Mouse (Mus musculus) gastrocnemius, postnatal 10 days (tissue): ENCODE measurements around the gene Adarb1. TPM values are rescaled to one million over a fixed set of nuclear protein-coding genes. Genes with fewer than 3 reads are reported as not detected.

Experiments
- DNase-seq: peaks from one replicate; pipeline ENCODE4 v3.0.0; 2021; ENCODE audit warnings: mixed read lengths
- long read RNA-seq, 2 experiments: library from polyadenylated mRNA; stranded (forward); transcript quantifications; one replicate each; pipeline ENCODE4 v2.0.0; 2021
- total RNA-seq, 2 experiments: library from RNA; stranded (reverse); gene quantifications; 2 replicates each; pipeline ENCODE4 v1.2.3; 2021

Gene Adarb1
- 1 to 10 TPM; 7.5 to 9.2 TPM for total RNA-seq
- long read RNA-seq, experiment 1, full-length matches to known transcripts: 3 of 9 reads
- long read RNA-seq, experiment 1, partial matches to known transcripts: 1 of 9 reads
- long read RNA-seq, experiment 1, other reads (novel, unspliced or antisense): 5 of 9 reads
- long read RNA-seq, experiment 2, partial matches to known transcripts: 0 of 2 reads
- long read RNA-seq, experiment 2, other reads (novel, unspliced or antisense): 2 of 2 reads

- DNase-seq: peak; percentile 91
Measured at GRCm38 (mm10) chr10:77418138-77418537, at the start of gene Adarb1. TSS of gene Adarb1 (minus strand) at chr10:77418270.

GRCm38 (mm10) chr10:77467407-77467806 is 49.3 kb upstream of the Adarb1 start:
- DNase-seq: no peak

GRCm38 (mm10) chr10:77465902-77466301 is 47.8 kb upstream of the Adarb1 start:
- no peak for DNase-seq

GRCm38 (mm10) chr10:77464181-77464936 is 46.3 kb upstream of the Adarb1 start:
- DNase-seq: peak; percentile 54

- no peak for DNase-seq
Measured at GRCm38 (mm10) chr10:77461161-77461560, 43.1 kb upstream of the Adarb1 start.

GRCm38 (mm10) chr10:77457701-77458100 is 39.6 kb upstream of the Adarb1 start:
- DNase-seq: no peak

- DNase-seq: no peak
Measured at GRCm38 (mm10) chr10:77456507-77456906, 38.4 kb upstream of the Adarb1 start.

- DNase-seq: no peak
Measured at GRCm38 (mm10) chr10:77455251-77456010, 37.4 kb upstream of the Adarb1 start.

GRCm38 (mm10) chr10:77454795-77455194 is 36.7 kb upstream of the Adarb1 start:
- DNase-seq: no peak

- DNase-seq: no peak
Measured at GRCm38 (mm10) chr10:77451822-77452221, 33.8 kb upstream of the Adarb1 start.

GRCm38 (mm10) chr10:77450159-77450464 is 32.0 kb upstream of the Adarb1 start:
- no peak for DNase-seq

GRCm38 (mm10) chr10:77449315-77450158 is 31.5 kb upstream of the Adarb1 start:
- no peak for DNase-seq

- no peak for DNase-seq
Measured at GRCm38 (mm10) chr10:77448698-77449247, 30.7 kb upstream of the Adarb1 start.

GRCm38 (mm10) chr10:77448209-77448608 is 30.1 kb upstream of the Adarb1 start:
- DNase-seq: no peak

GRCm38 (mm10) chr10:77447755-77448154 is 29.7 kb upstream of the Adarb1 start:
- DNase-seq: no peak

- DNase-seq: no peak
Measured at GRCm38 (mm10) chr10:77442250-77442649, 24.2 kb upstream of the Adarb1 start.

GRCm38 (mm10) chr10:77441812-77442211 is 23.7 kb upstream of the Adarb1 start:
- DNase-seq: no peak

GRCm38 (mm10) chr10:77440841-77441755 is 23.0 kb upstream of the Adarb1 start:
- DNase-seq: no peak

GRCm38 (mm10) chr10:77440286-77440685 is 22.2 kb upstream of the Adarb1 start:
- no peak for DNase-seq

GRCm38 (mm10) chr10:77439026-77439425 is 21.0 kb upstream of the Adarb1 start:
- DNase-seq: no peak

- DNase-seq: no peak
Measured at GRCm38 (mm10) chr10:77438021-77438420, 20.0 kb upstream of the Adarb1 start.
